Mouse (Mus musculus): Measurements from ENCODE around the gene Prom1. TPM values are rescaled to one million over a fixed set of nuclear protein-coding genes. Genes with fewer than 3 reads are reported as not detected.

Prom1 gene
- total and polyA plus RNA-seq, 2 experiments from 2014 or later: 2.6 to 4.4 TPM

- Histone ChIP-seq H3K9ac (replicated peaks; ENCODE audit: low read depth, low read length) (no peak overlapping the region), H3K9me3 (replicated peaks; ENCODE audit: control insufficient read depth, low read length) (0 out of 2 replicates have a peak, but pooled peaks cover 4% of the 10 kb centered on the region), H3K4me3 (ENCODE audit: low read depth, low read length) (no peak overlapping the region), H3K27ac (ENCODE audit: low read depth) (no peak overlapping the region), H3K4me1 (ENCODE audit: control insufficient read depth, insufficient read depth) (peaks cover 7% of the 10 kb centered on the region; the same call in 1 of the 2 replicates), H3K36me3 (replicated peaks; ENCODE audit: control insufficient read depth, insufficient read depth, low read length) (no peaks in the 10 kb centered on the region), H3K27me3 (ENCODE audit: control insufficient read depth, insufficient read depth, low read length) (peaks cover 39% of the 10 kb centered on the region), H3K4me2 (ENCODE audit: low read depth, low read length) (no peak overlapping the region)
- DNase-seq (ENCODE audit: low spot score): no peak
- no peak for ATAC-seq (ENCODE audit: insufficient read depth, low read depth)
- WGBS: 85% methylated on average over 2 of the region's 2 CpGs
- no peak for TF ChIP-seq EP300 (IDR thresholded peaks at IDR 0.05; ENCODE audit: low read depth)
- TF ChIP-seq CTCF (IDR thresholded peaks at IDR 0.05; ENCODE audit: low read depth): no peak; the same call in 1 of the 2 replicates
These were observed 2.3 kb upstream of the Prom1 start for GRCm38 (mm10) chr5:44104120-44104519.

GRCm38 (mm10) chr5:44103121-44103520 is 1.3 kb upstream of the Prom1 start:
- Histone ChIP-seq H3K4me2 (ENCODE audit: low read depth, low read length) (no peak overlapping the region), H3K27me3 (ENCODE audit: control insufficient read depth, insufficient read depth, low read length) (peaks cover 47% of the 10 kb centered on the region), H3K4me3 (ENCODE audit: low read depth, low read length) (no peak overlapping the region), H3K36me3 (replicated peaks; ENCODE audit: control insufficient read depth, insufficient read depth, low read length) (no peaks in the 10 kb centered on the region), H3K9me3 (replicated peaks; ENCODE audit: control insufficient read depth, low read length) (0 out of 2 replicates have a peak, but pooled peaks cover 4% of the 10 kb centered on the region), H3K4me1 (ENCODE audit: control insufficient read depth, insufficient read depth) (peaks cover 7% of the 10 kb centered on the region; the same call in 1 of the 2 replicates), H3K27ac (ENCODE audit: low read depth) (no peak overlapping the region), H3K9ac (replicated peaks; ENCODE audit: low read depth, low read length) (no peak overlapping the region)
- DNase-seq (ENCODE audit: low spot score) (no peak), ATAC-seq (ENCODE audit: insufficient read depth, low read depth) (no peak)
- TF ChIP-seq EP300 (IDR thresholded peaks at IDR 0.05; ENCODE audit: low read depth): no peak
- no peak for TF ChIP-seq CTCF (IDR thresholded peaks at IDR 0.05; ENCODE audit: low read depth)
- 79% methylated on average over 7 of the region's 7 CpGs for WGBS

GRCm38 (mm10) chr5:44100544-44101230 is 1.1 kb downstream of the Prom1 start:
- H3K36me3 ChIP-seq (replicated peaks; ENCODE audit: control insufficient read depth, insufficient read depth, low read length): no peaks in the 10 kb centered on the region
- H3K4me2 ChIP-seq (ENCODE audit: low read depth, low read length): peak overlapping the region; percentile 90
- TF ChIP-seq EP300 (IDR thresholded peaks at IDR 0.05; ENCODE audit: low read depth): no peak
- TF ChIP-seq CTCF (IDR thresholded peaks at IDR 0.05; ENCODE audit: low read depth): peak; percentile 9; the same call in 1 of the 2 replicates
- under 1% methylated on average over 43 of the region's 43 CpGs for whole genome bisulfite sequencing
- DNase-seq (ENCODE audit: low spot score) (peak; percentile 11), ATAC-seq (ENCODE audit: insufficient read depth, low read depth) (peak; percentile 57)
- H3K27ac ChIP-seq (ENCODE audit: low read depth): no peak overlapping the region
- H3K9me3 ChIP-seq (replicated peaks; ENCODE audit: control insufficient read depth, low read length): 0 out of 2 replicates have a peak, but pooled peaks cover 4% of the 10 kb centered on the region
- peak overlapping the region; percentile 43 for H3K9ac ChIP-seq (replicated peaks; ENCODE audit: low read depth, low read length)
- peaks cover 47% of the 10 kb centered on the region for H3K27me3 ChIP-seq (ENCODE audit: control insufficient read depth, insufficient read depth, low read length)
- H3K4me3 ChIP-seq (ENCODE audit: low read depth, low read length): peak overlapping the region; percentile 60
- H3K4me1 ChIP-seq (ENCODE audit: control insufficient read depth, insufficient read depth): peaks cover 7% of the 10 kb centered on the region; the same call in 1 of the 2 replicates

- Histone ChIP-seq H3K9me3 (replicated peaks; ENCODE audit: control insufficient read depth, low read length) (0 out of 2 replicates have a peak, but pooled peaks cover 4% of the 10 kb centered on the region), H3K36me3 (replicated peaks; ENCODE audit: control insufficient read depth, insufficient read depth, low read length) (no peaks in the 10 kb centered on the region), H3K27ac (ENCODE audit: low read depth) (no peak overlapping the region), H3K4me2 (ENCODE audit: low read depth, low read length) (peak overlapping the region; percentile 90), H3K9ac (replicated peaks; ENCODE audit: low read depth, low read length) (peak overlapping the region; percentile 43), H3K4me1 (ENCODE audit: control insufficient read depth, insufficient read depth) (peaks cover 7% of the 10 kb centered on the region; the same call in 1 of the 2 replicates), H3K4me3 (ENCODE audit: low read depth, low read length) (peak overlapping the region; percentile 60), H3K27me3 (ENCODE audit: control insufficient read depth, insufficient read depth, low read length) (peaks cover 47% of the 10 kb centered on the region)
- DNase-seq (ENCODE audit: low spot score) (no peak), ATAC-seq (ENCODE audit: insufficient read depth, low read depth) (no peak)
- 14% methylated on average over 12 of the region's 12 CpGs for WGBS
- TF ChIP-seq CTCF (IDR thresholded peaks at IDR 0.05; ENCODE audit: low read depth) (no peak), EP300 (IDR thresholded peaks at IDR 0.05; ENCODE audit: low read depth) (no peak)
These were observed 1.7 kb downstream of the Prom1 start for GRCm38 (mm10) chr5:44100187-44100543.

DNA sequence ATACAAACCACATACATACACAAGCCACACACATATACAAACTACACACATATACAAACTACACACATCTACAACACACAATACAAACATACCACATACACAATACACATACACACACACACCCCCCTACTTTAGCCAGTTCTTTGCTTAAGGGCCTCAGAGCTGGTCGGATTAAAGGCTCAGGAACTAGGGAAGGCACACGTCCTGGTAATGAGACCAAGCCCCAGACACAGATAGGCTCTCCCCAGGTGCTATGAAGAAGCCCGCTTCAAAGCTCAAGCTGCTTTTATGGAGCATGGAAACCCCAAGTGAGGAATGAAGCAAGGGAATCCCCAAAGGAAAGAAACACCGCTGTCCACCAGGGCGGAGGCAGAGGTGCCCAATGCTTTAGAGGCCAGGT is 4.8 kb downstream of the Prom1 start:
- Histone ChIP-seq H3K9me3 (replicated peaks; ENCODE audit: control insufficient read depth, low read length) (no peaks in the 10 kb centered on the region), H3K4me3 (ENCODE audit: low read depth, low read length) (no peak overlapping the region), H3K27me3 (ENCODE audit: control insufficient read depth, insufficient read depth, low read length) (peaks cover 31% of the 10 kb centered on the region), H3K9ac (replicated peaks; ENCODE audit: low read depth, low read length) (no peak overlapping the region), H3K27ac (ENCODE audit: low read depth) (no peak overlapping the region), H3K4me2 (ENCODE audit: low read depth, low read length) (no peak overlapping the region), H3K36me3 (replicated peaks; ENCODE audit: control insufficient read depth, insufficient read depth, low read length) (no peaks in the 10 kb centered on the region), H3K4me1 (ENCODE audit: control insufficient read depth, insufficient read depth) (peaks cover 7% of the 10 kb centered on the region; the same call in 1 of the 2 replicates)
- 83% methylated on average over 5 of the region's 5 CpGs for WGBS
- TF ChIP-seq EP300 (IDR thresholded peaks at IDR 0.05; ENCODE audit: low read depth): no peak
- TF ChIP-seq CTCF (IDR thresholded peaks at IDR 0.05; ENCODE audit: low read depth): no peak
- no peak for ATAC-seq (ENCODE audit: insufficient read depth, low read depth)
- no peak for DNase-seq (ENCODE audit: low spot score)
